Mouse (Mus musculus): ENCODE measurements around the gene Fibcd1. TPM values are rescaled to one million over a fixed set of nuclear protein-coding genes. Genes with fewer than 3 reads are reported as not detected.

Fibcd1 gene
- polyA plus RNA-seq, 1 experiment from 2014 or later: not detected

- WGBS: 40% methylated on average over 2 of the region's 2 CpGs
- no peak for ATAC-seq (replicated peaks; ENCODE audit: insufficient number of reproducible peaks, insufficient read depth, low FRiP score, low read depth)
- no peak overlapping the region for H3K27ac ChIP-seq
- H3K4me2 ChIP-seq: no peak overlapping the region
- H3K36me3 ChIP-seq: peaks cover 7% of the 10 kb centered on the region; the same call in 1 of the 2 replicates
- no peak overlapping the region for H3K9ac ChIP-seq
- no peaks in the 10 kb centered on the region for H3K9me3 ChIP-seq (replicated peaks)
- no peak overlapping the region for H3K4me3 ChIP-seq
- H3K4me1 ChIP-seq (replicated peaks): peaks cover 15% of the 10 kb centered on the region
- H3K27me3 ChIP-seq: 0 out of 2 replicates have a peak, but pooled peaks cover 14% of the 10 kb centered on the region
Measured at GRCm38 (mm10) chr2:31809358-31809740, 36.5 kb downstream of the Fibcd1 start.

DNA sequence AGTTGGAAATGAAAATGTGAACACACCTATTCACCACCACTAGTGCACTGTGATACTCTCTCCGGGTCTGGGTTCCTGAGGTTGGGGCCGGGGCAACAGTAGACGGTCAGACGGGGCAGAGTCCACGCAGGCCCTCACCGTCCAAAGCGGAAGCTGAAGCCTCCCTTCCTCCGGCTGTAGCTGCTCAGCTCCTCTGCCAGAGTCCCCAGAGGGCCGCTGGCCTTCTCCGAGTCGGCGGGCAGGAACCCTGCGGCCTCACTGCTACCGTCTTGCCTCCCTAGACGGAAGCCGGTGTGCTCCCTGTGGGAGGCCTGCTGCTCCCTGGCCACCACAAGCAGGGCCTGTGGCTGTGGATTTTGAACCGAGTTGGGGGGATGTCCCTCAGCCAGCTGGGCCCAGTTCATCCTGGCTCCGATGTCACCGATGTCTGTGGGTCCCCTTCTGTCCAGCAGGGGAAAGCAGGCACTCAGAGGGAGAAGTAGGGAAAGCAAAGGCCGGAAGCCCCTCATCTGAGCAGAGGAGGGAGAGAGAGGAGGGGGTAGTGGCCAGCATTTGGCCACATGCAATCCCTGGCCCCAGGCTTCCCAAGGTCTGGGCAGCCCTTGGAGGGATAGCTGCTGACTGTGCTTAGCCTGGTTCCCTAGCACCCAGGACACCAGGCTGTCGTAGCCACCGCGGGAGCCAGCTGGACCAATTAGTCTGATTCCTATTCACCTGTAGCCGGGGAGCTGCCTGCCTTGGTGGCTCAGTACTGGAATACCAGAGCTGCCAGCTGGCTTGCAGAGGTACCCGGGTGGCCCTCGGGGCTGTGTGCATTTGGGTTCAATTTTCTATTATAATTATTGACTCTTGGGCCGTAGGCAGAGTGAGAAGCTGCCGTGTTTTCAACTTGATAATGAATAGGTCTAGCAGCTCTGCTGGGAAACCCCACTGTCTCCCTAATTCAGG lies 37.1 kb downstream of the Fibcd1 start:
- Histone ChIP-seq H3K36me3 (peaks cover 14% of the 10 kb centered on the region; the same call in 1 of the 2 replicates), H3K27ac (no peak overlapping the region), H3K9ac (no peak overlapping the region), H3K4me3 (no peak overlapping the region), H3K9me3 (replicated peaks) (no peaks in the 10 kb centered on the region), H3K27me3 (0 out of 2 replicates have a peak, but pooled peaks cover 14% of the 10 kb centered on the region), H3K4me1 (replicated peaks) (peaks cover 15% of the 10 kb centered on the region), H3K4me2 (no peak overlapping the region)
- ATAC-seq (replicated peaks; ENCODE audit: insufficient number of reproducible peaks, insufficient read depth, low FRiP score, low read depth): no peak
- 43% methylated on average over 28 of the region's 28 CpGs for WGBS

- Histone ChIP-seq H3K27me3 (0 out of 2 replicates have a peak, but pooled peaks cover 10% of the 10 kb centered on the region), H3K4me1 (replicated peaks) (peaks cover 15% of the 10 kb centered on the region), H3K9me3 (replicated peaks) (no peaks in the 10 kb centered on the region), H3K4me2 (no peak overlapping the region), H3K4me3 (no peak overlapping the region), H3K27ac (no peak overlapping the region), H3K36me3 (peaks cover 33% of the 10 kb centered on the region), H3K9ac (no peak overlapping the region)
- 62% methylated on average over 9 of the region's 9 CpGs for WGBS
- ATAC-seq (replicated peaks; ENCODE audit: insufficient number of reproducible peaks, insufficient read depth, low FRiP score, low read depth): no peak
Measured at GRCm38 (mm10) chr2:31806639-31807382, 39.0 kb downstream of the Fibcd1 start.

DNA sequence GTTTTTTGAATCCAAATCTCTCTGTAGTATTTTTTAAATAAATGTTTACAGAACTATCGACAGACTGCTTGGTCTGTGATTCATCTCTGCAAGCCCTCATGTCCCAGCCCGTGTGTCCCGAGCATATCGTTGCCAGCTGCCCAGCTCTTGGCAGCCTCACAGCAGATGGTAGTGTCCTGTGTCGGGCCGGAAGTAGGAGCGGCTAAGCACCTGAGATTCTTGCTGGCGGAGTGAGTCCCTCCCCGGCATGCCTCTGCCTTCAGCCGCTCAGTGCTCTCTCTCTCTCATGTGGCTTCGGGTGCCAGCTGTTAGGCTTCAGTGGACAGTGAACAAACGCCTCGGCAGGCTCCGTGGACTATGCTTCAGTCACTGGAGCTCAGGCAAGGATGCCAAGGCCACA lies 42.3 kb downstream of the Fibcd1 start:
- H3K4me3 ChIP-seq: no peak overlapping the region
- no peaks in the 10 kb centered on the region for H3K9me3 ChIP-seq (replicated peaks)
- WGBS: 77% methylated on average over 14 of the region's 14 CpGs
- H3K27ac ChIP-seq: no peak overlapping the region
- no peak for ATAC-seq (replicated peaks; ENCODE audit: insufficient number of reproducible peaks, insufficient read depth, low FRiP score, low read depth)
- peaks cover 66% of the 10 kb centered on the region for H3K36me3 ChIP-seq
- H3K4me1 ChIP-seq (replicated peaks): peaks cover 10% of the 10 kb centered on the region
- no peak overlapping the region for H3K4me2 ChIP-seq
- H3K27me3 ChIP-seq: no peaks in the 10 kb centered on the region
- no peak overlapping the region for H3K9ac ChIP-seq

DNA sequence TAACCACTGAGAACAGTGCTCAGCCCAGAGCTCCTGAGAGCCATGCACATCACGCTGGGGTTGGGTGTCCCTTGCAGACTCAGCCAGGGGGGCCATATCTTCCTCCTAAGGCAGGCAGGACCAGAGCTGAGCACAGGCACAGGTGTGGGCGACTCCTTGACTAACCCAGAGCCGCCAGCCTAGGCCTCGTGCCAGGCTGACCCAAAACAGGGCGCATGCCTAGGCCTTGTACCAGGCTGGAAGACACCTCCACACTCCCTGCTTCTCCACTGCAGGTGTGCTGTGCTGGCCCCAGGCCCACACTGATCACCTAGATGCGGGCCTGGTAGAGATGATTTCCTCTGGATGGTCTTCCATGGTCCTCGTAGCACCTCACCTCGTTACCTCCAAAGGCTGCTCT lies 43.0 kb downstream of the Fibcd1 start:
- Histone ChIP-seq H3K9ac (no peak overlapping the region), H3K9me3 (replicated peaks) (no peaks in the 10 kb centered on the region), H3K4me3 (no peak overlapping the region), H3K27me3 (no peaks in the 10 kb centered on the region), H3K27ac (no peak overlapping the region), H3K36me3 (peaks cover 73% of the 10 kb centered on the region), H3K4me2 (no peak overlapping the region), H3K4me1 (replicated peaks) (peaks cover 8% of the 10 kb centered on the region)
- WGBS: 86% methylated on average over 8 of the region's 8 CpGs
- no peak for ATAC-seq (replicated peaks; ENCODE audit: insufficient number of reproducible peaks, insufficient read depth, low FRiP score, low read depth)

GRCm38 (mm10) chr2:31801416-31801815 lies 44.4 kb downstream of the Fibcd1 start:
- Histone ChIP-seq H3K4me3 (no peak overlapping the region), H3K4me1 (replicated peaks) (peaks cover 8% of the 10 kb centered on the region), H3K27ac (no peak overlapping the region), H3K9ac (no peak overlapping the region), H3K36me3 (peaks cover 87% of the 10 kb centered on the region), H3K4me2 (no peak overlapping the region), H3K27me3 (no peaks in the 10 kb centered on the region), H3K9me3 (replicated peaks) (no peaks in the 10 kb centered on the region)
- 85% methylated on average over 9 of the region's 9 CpGs for WGBS
- no peak for ATAC-seq (replicated peaks; ENCODE audit: insufficient number of reproducible peaks, insufficient read depth, low FRiP score, low read depth)

- no peaks in the 10 kb centered on the region for H3K4me1 ChIP-seq (replicated peaks)
- H3K27ac ChIP-seq: no peak overlapping the region
- H3K4me2 ChIP-seq: no peak overlapping the region
- peaks cover 97% of the 10 kb centered on the region for H3K36me3 ChIP-seq
- no peaks in the 10 kb centered on the region for H3K27me3 ChIP-seq
- no peaks in the 10 kb centered on the region for H3K9me3 ChIP-seq (replicated peaks)
- no peak overlapping the region for H3K9ac ChIP-seq
- H3K4me3 ChIP-seq: no peak overlapping the region
- WGBS: 84% methylated on average over 3 of the region's 3 CpGs
- ATAC-seq (replicated peaks; ENCODE audit: insufficient number of reproducible peaks, insufficient read depth, low FRiP score, low read depth): no peak
Measured at GRCm38 (mm10) chr2:31796943-31797342, 48.9 kb downstream of the Fibcd1 start.

- Histone ChIP-seq H3K4me2 (no peak overlapping the region), H3K9ac (no peak overlapping the region), H3K4me3 (no peak overlapping the region), H3K27ac (no peak overlapping the region), H3K36me3 (peaks cover 89% of the 10 kb centered on the region), H3K4me1 (replicated peaks) (no peaks in the 10 kb centered on the region), H3K9me3 (replicated peaks) (no peaks in the 10 kb centered on the region), H3K27me3 (no peaks in the 10 kb centered on the region)
- no peak for ATAC-seq (replicated peaks; ENCODE audit: insufficient number of reproducible peaks, insufficient read depth, low FRiP score, low read depth)
- WGBS: 80% methylated on average over 6 of the region's 6 CpGs
Measured at GRCm38 (mm10) chr2:31792611-31793010, 53.2 kb downstream of the Fibcd1 start.

DNA sequence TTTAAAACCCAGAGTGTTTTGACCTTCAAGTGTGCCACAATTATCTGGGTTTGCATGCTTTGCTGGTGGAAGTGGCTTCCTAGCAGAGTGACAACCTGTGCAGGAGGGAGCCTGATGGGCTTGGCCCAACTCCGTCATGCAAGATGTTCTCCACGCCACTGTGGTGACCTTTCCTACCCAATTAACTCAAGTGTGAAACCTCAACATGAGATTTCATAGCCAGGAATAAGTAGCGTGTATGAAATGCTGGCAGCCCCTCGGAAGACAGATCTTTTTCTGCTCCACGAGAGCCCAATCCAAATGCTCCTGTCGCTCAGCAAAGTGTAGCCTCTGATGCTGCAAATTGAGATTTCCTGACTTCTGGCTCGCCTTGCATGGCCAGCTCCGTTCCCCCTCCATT lies 54.5 kb downstream of the Fibcd1 start:
- WGBS: 87% methylated on average over 8 of the region's 8 CpGs
- Histone ChIP-seq H3K27me3 (no peaks in the 10 kb centered on the region), H3K9ac (no peak overlapping the region), H3K4me1 (replicated peaks) (no peaks in the 10 kb centered on the region), H3K4me2 (no peak overlapping the region), H3K27ac (no peak overlapping the region), H3K9me3 (replicated peaks) (no peaks in the 10 kb centered on the region), H3K4me3 (no peak overlapping the region), H3K36me3 (peaks cover 81% of the 10 kb centered on the region)
- ATAC-seq (replicated peaks; ENCODE audit: insufficient number of reproducible peaks, insufficient read depth, low FRiP score, low read depth): no peak

DNA sequence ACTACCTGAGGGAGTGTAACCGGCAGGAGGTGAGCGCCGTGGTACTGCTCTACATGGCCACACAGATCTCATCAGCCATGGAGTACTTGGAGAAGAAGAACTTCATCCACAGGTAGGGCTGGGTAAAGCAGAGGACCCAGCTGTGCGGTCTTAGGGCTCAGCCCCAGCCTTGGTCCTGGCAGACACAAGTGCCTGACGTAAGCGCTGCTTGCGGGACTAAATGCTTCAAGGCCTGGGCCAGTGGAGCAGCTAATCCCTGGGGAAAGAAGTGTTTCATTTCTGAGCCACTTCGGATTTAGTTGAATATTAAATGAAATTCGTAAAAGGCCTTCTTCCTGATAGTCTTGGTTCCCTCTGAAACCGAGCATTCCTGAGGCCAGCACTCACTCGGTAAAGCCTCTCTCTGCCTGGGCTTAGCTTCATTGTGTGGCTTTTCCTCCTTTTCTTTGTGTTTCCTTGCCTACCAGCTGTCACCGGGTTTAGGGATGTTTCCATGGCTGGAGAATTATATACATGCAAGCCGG lies 55.0 kb downstream of the Fibcd1 start:
- no peak overlapping the region for H3K4me2 ChIP-seq
- H3K27me3 ChIP-seq: no peaks in the 10 kb centered on the region
- WGBS: 89% methylated on average over 13 of the region's 13 CpGs
- no peak overlapping the region for H3K9ac ChIP-seq
- no peak overlapping the region for H3K27ac ChIP-seq
- ATAC-seq (replicated peaks; ENCODE audit: insufficient number of reproducible peaks, insufficient read depth, low FRiP score, low read depth): no peak
- no peak overlapping the region for H3K4me3 ChIP-seq
- H3K36me3 ChIP-seq: peaks cover 81% of the 10 kb centered on the region
- no peaks in the 10 kb centered on the region for H3K4me1 ChIP-seq (replicated peaks)
- H3K9me3 ChIP-seq (replicated peaks): no peaks in the 10 kb centered on the region

DNA sequence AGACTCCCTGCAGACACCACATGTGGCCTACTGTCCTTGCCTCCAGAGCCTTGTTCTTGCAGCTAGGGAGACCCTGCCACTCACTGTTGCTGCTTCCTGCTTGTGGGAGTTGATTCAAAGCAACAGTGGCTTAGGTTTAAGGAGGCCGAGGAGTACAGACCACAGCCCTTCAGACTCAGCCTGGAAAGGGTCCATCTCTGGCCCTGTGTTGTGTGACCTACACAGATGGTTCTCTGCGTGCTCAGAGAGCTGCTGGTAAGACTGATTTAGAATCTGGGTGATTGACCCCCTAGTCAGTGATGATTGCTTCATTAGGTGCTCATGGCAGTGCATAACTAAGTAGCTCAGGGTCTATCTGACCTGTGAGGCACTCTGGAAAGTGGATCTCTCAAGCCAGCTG lies 56.6 kb downstream of the Fibcd1 start:
- Histone ChIP-seq H3K9me3 (replicated peaks) (no peaks in the 10 kb centered on the region), H3K27me3 (no peaks in the 10 kb centered on the region), H3K36me3 (peaks cover 79% of the 10 kb centered on the region), H3K4me3 (no peak overlapping the region), H3K27ac (no peak overlapping the region), H3K9ac (no peak overlapping the region), H3K4me1 (replicated peaks) (no peaks in the 10 kb centered on the region), H3K4me2 (no peak overlapping the region)
- no peak for ATAC-seq (replicated peaks; ENCODE audit: insufficient number of reproducible peaks, insufficient read depth, low FRiP score, low read depth)
- 86% methylated on average over 2 of the region's 2 CpGs for WGBS
